Mouse (Mus musculus): ENCODE measurements at regions not wholly inside any gene's neighbourhood (a gene's known extent, or its start where the extent isn't known, plus 50 kb on each side); places are given as distances from the start of the nearest gene placed in this dataset.

- DNase-seq (ENCODE audit: low read depth), result peak; percentile 15
Observed at GRCm38 (mm10) chr17:82016391-82016790, 278.2 kb upstream of the Slc8a1 start.

GRCm38 (mm10) chr17:81994431-81994830 lies 256.3 kb upstream of the Slc8a1 start:
- no peak for DNase-seq (ENCODE audit: low read depth)
